19 mouse cellular contexts compared by ENCODE assay signal in genomic region chr9:42238827-42239226, GRCm38 (mm10). TPM values are rescaled to one million over a fixed set of nuclear protein-coding genes. Genes with fewer than 3 reads are reported as not detected.
A peak's percentile ranks its signal among the peaks of the same experiment; 100 is the strongest.
DNase-seq lines count a peak whose midpoint lies in the region; ATAC-seq lines count a peak whose summit lies in the region.
"Had no signal": no experiment of that assay in that cellular context is flagged by ENCODE, and none has a peak within 500 bp of the region (broad histone marks: within the 10 kb centered on the region; RNA-seq: fewer than 3 reads in every experiment).

No protein-coding gene starts in this region.

- H3K9ac ChIP-seq in forebrain, embryonic 14.5 days (ENCODE audit: low read length) = no peak overlapping the region
- H3K9ac ChIP-seq in midbrain, embryonic 16.5 days (ENCODE audit: low read depth, low read length) = no peak overlapping the region
- H3K9ac ChIP-seq: forebrain, embryonic 13.5 days; hindbrain, embryonic 13.5 days had no signal

- WGBS in forebrain, embryonic 14.5 days = 92% methylated on average over 4 of the region's 4 CpGs
- WGBS in midbrain, embryonic 16.5 days = 93% methylated on average over 4 of the region's 4 CpGs

- H3K4me1 ChIP-seq in forebrain, embryonic 14.5 days (ENCODE audit: control insufficient read depth, insufficient read depth, low read length) = peaks cover 9% of the 10 kb centered on the region
- peaks cover 7% of the 10 kb centered on the region; the same call in 1 of the 2 replicates for H3K4me1 ChIP-seq in midbrain, embryonic 16.5 days (ENCODE audit: control insufficient read depth, insufficient read depth, low read length)
- H3K4me1 ChIP-seq: embryonic facial prominence, embryonic 10.5 days; heart, embryonic 10.5 days had no signal

- no peaks in the 10 kb centered on the region for H3K36me3 ChIP-seq in forebrain, embryonic 14.5 days (ENCODE audit: control insufficient read depth, insufficient read depth, low read length)
- H3K36me3 ChIP-seq in midbrain, embryonic 16.5 days (ENCODE audit: control insufficient read depth, insufficient read depth, low read length) = no peaks in the 10 kb centered on the region
- H3K36me3 ChIP-seq: embryonic facial prominence, embryonic 10.5 days; heart, embryonic 10.5 days; hindbrain, embryonic 13.5 days had no signal

- no peaks in the 10 kb centered on the region for H3K9me3 ChIP-seq in forebrain, embryonic 14.5 days (replicated peaks; ENCODE audit: control insufficient read depth, low read length)
- H3K9me3 ChIP-seq in midbrain, embryonic 16.5 days (replicated peaks; ENCODE audit: control insufficient read depth, low read length, poor library complexity, severe bottlenecking) = no peaks in the 10 kb centered on the region
- H3K9me3 ChIP-seq: embryonic facial prominence, embryonic 10.5 days; forebrain, embryonic 13.5 days; heart, embryonic 10.5 days; hindbrain, embryonic 13.5 days had no signal

- peak; percentile 15 for DNase-seq in 416B (ENCODE audit: low read depth)
- DNase-seq in CD4-positive helper T cell, adult 2 months (ENCODE audit: low read depth, low spot score) = peak; percentile 23
- peak; percentile 5 for DNase-seq in T-cell, adult 2 months (ENCODE audit: low spot score)
- DNase-seq in forebrain, embryonic 14.5 days (ENCODE audit: low spot score) = no peak
- DNase-seq in right cerebral cortex, adult 18-20 months = no peak
- DNase-seq: adrenal gland, postnatal 25 days; cerebellum, adult 18-20 months; cerebellum, postnatal 10 days; gastrocnemius, adult 2 months; gastrocnemius, postnatal 25 days; heart, postnatal 10 days; heart, postnatal 4 days had no signal

- H3K27ac ChIP-seq in forebrain, embryonic 14.5 days (ENCODE audit: low read depth, low read length) = no peak overlapping the region
- no peak overlapping the region for H3K27ac ChIP-seq in midbrain, embryonic 16.5 days (ENCODE audit: low read length)
- H3K27ac ChIP-seq: embryonic facial prominence, embryonic 10.5 days; forebrain, embryonic 13.5 days; gastrocnemius, adult 2 months; heart, embryonic 10.5 days; hindbrain, embryonic 13.5 days had no signal

- H3K4me3 ChIP-seq in forebrain, embryonic 14.5 days (ENCODE audit: low read depth, low read length) = no peak overlapping the region
- no peak overlapping the region for H3K4me3 ChIP-seq in midbrain, embryonic 16.5 days (ENCODE audit: low read depth, low read length)
- H3K4me3 ChIP-seq: embryonic facial prominence, embryonic 10.5 days; forebrain, embryonic 13.5 days; gastrocnemius, adult 2 months; heart, embryonic 10.5 days; hindbrain, embryonic 13.5 days had no signal

- H3K4me2 ChIP-seq in forebrain, embryonic 14.5 days (ENCODE audit: low read length) = no peak overlapping the region
- H3K4me2 ChIP-seq in midbrain, embryonic 16.5 days (ENCODE audit: low read length) = no peak overlapping the region
- H3K4me2 ChIP-seq: forebrain, embryonic 13.5 days; hindbrain, embryonic 13.5 days had no signal

- peak; percentile 79 for ATAC-seq in inflammation-experienced regulatory T-cells, adult 6 months
- ATAC-seq in forebrain, embryonic 14.5 days = no peak
- ATAC-seq in midbrain, embryonic 16.5 days = no peak
- ATAC-seq: forebrain, embryonic 13.5 days; intestine, postnatal 0 days had no signal

- no peaks in the 10 kb centered on the region for H3K27me3 ChIP-seq in forebrain, embryonic 14.5 days (replicated peaks; ENCODE audit: control insufficient read depth, insufficient read depth, low read length)
- no peaks in the 10 kb centered on the region for H3K27me3 ChIP-seq in midbrain, embryonic 16.5 days (ENCODE audit: control insufficient read depth, insufficient read depth, low read depth, low read length)
- H3K27me3 ChIP-seq: forebrain, embryonic 13.5 days; hindbrain, embryonic 13.5 days had no signal

RNA-seq across cellular contexts. Expression of gene Sc5d, which starts 25.2 kb away (rescaled TPM):
- 10 to 100 TPM; 74.1 to 93.1 (median 90.4) TPM for polyA plus RNA-seq in inflammation-experienced regulatory T-cells, adult 6 months (2017; shearing (Covaris generic))
- 61.9 and 74.2 TPM in 2 replicates for polyA plus RNA-seq in forebrain, embryonic 14.5 days (2014; fragmentation: Nextera tagmentation; extraction: Ambion mirVana)
- 88.3 and 90.2 TPM in 2 replicates for polyA plus RNA-seq in midbrain, embryonic 16.5 days (2015; fragmentation: Nextera tagmentation; extraction: Ambion mirVana)

Comparison
In these comparisons a context has a peak if more than half of its experiments do, and no peak if none do; other contexts are left out.
1. DNase-seq: peak in 416B (single experiment), CD4-positive helper T cell, adult 2 months (single experiment) and T-cell, adult 2 months (single experiment); none in forebrain, embryonic 14.5 days (single experiment) and right cerebral cortex, adult 18-20 months (single experiment).